Mouse (Mus musculus) yolk sac, embryonic 10.5 days (tissue): ENCODE measurements around the gene Sf3b2.

Experiments
- DNase-seq: peaks from one replicate; pipeline ENCODE4 v3.0.0-alpha.2; 2017; ENCODE audit warnings: low spot score

The Sf3b2 gene

GRCm38 (mm10) chr19:5294972-5295735 is at the start of gene Sf3b2:
Gene Sf3b2 (minus strand): TSS chr19:5295455.
- DNase-seq: peak; percentile 99

- DNase-seq: no peak
These were observed 46.1 kb upstream of the Sf3b2 start for GRCm38 (mm10) chr19:5341360-5341759.

GRCm38 (mm10) chr19:5337975-5338374 is 42.7 kb upstream of the Sf3b2 start:
- peak; percentile 47 for DNase-seq

DNA sequence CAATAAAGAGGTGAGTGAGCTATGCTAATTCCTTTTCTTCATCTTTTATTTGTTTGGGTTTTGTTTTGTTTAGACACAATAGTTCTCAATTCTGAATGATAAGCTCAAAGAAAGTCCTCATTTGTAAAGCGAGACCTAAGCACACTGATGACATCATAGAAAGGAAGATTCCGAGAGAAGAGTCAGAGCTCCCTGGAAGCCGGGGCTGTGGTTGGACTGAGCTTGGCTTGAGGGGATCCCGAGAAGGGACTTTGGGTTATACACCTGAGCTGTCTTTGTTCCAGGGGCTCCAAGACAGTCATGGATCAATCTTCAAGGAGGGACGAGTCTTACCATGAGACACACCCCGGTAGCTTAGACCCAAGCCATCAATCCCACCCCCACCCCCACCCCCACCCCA is 40.2 kb upstream of the Sf3b2 start, which contains the start of gene Catsper1:
TSS of gene Catsper1 (plus strand) at position 301 of the 400 bp plus-strand sequence.
- no peak for DNase-seq

- no peak for DNase-seq
These were observed 39.5 kb upstream of the Sf3b2 start for GRCm38 (mm10) chr19:5334741-5335140.

DNA sequence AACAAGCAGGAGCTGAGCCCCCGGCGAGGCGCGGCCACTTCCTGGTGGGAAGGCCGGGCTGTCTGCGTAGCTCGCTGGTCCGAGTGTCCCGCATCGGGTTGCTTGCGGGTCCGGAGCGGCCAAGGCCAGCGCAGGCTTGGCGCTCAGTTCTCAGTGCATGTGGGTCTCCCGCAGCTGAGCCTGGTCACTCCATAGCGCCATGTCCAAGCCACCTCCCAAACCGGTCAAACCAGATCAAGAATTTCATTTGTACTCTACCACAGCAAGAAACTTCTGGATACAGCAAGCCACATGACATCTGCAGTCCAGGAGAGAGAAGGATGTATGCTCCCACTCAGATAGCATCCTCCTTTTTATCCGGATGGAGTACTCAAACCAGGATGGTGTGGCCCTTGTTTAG is 32.7 kb upstream of the Sf3b2 start:
- DNase-seq: no peak

GRCm38 (mm10) chr19:5323801-5324200 is 28.5 kb upstream of the Sf3b2 start:
- DNase-seq: no peak

DNA sequence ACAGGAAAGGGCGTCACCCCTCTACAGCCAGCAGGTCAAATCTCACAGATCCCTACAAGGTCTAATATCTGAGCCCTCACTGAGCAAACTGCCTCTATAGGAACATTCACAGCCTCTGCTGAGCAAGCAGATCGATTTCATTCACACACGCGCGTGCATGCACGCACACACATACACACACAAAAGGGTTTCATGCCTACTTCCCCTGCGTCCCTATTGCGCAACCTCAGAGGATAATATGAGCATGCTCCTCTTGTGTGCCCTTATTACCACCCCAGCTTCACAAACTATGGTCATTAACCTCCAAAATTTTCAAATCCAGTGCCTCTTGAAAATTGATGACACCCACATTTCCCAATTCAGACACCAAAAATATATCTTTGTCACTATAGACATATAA is 17.9 kb upstream of the Sf3b2 start:
- no peak for DNase-seq

GRCm38 (mm10) chr19:5309025-5309424 is 13.8 kb upstream of the Sf3b2 start:
- DNase-seq: no peak

GRCm38 (mm10) chr19:5306968-5307734 is 11.9 kb upstream of the Sf3b2 start:
- peak; percentile 17 for DNase-seq

DNA sequence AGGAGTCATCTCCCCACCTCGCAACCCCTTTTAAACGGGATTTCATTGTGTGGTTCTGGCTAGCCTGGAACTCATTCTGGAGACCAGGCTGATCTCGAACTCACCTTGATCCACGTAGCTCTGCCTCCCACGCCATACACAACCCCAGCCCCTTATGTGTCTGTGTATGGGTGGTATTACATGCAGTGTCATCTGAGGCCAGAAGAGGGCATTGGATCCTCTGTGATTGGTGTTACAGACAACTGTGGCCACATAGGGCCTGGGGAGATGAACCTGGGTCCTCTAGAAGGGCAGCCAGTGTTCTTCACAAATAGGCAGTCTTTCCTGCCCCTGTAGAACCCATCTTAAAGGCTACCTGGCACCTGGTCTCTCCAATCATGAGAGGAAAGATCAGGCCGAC is 11.0 kb upstream of the Sf3b2 start:
- no peak for DNase-seq

DNA sequence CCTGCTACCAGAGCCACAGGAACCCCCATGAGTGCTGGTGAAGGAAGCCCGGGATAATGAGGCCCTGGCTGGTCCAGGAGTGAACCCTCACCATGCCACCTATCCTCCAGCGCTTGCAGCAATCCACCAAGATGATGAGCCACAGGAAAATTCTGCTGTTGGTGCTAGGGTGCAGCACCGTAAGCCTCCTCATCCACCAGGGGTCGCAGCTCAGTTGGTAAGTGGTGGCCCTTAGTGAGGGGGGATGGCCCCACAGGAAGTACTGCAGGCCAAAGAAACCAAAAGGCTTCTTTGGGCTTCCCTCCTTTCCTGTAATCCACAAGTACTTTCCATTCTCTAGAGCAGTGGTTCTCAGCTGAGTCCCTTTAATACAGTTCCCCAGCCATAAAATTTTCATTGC is 7.2 kb upstream of the Sf3b2 start:
- DNase-seq: no peak

DNA sequence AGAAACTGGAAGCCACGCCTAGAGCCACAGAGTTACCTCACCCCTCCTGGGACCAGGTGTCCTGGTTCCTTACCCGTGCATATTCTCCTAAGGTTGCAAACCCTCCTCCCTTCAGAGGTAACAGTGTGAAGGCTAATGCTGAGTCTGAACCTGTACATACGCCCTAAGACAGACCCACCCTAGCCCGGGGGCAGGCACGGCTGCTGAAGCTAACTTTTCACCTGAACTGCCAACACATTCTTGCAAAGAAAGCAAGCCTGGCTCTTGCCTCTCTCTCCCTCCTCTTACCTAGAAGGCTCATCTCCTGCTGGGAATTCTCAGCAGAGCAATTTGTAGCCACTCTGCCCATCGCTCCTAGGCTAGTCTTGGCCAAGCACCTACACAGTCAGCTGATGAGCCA is 5.3 kb upstream of the Sf3b2 start:
- DNase-seq: no peak

GRCm38 (mm10) chr19:5297903-5298800 is 2.9 kb upstream of the Sf3b2 start, which contains the start of gene Gal3st3:
Gene Gal3st3 (plus strand): TSS chr19:5298331.
- DNase-seq: no peak

DNA sequence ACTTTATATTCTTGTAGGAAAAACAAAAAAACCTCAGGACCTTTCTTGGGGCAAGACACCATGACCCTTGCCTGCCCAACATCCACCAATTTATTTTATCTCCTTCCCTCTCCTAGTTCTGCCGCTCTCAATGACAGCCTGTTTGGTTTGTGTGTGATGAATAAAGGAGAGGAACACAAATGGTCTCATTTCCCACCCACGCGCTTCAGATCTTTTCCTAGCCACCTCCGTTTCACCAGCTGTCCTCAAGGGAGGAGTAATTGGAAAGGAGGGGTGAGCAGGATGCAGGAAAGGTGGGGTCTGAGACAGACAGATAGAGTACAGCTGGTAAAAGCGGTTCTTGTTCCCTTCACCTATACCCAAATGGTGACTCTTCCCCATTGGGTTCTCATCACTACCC is 1.4 kb upstream of the Sf3b2 start:
- DNase-seq: no peak

- no peak for DNase-seq
These were observed 451 bp upstream of the Sf3b2 start for GRCm38 (mm10) chr19:5295736-5296075.

GRCm38 (mm10) chr19:5278381-5278780 is 16.9 kb downstream of the Sf3b2 start:
- no peak for DNase-seq

DNA sequence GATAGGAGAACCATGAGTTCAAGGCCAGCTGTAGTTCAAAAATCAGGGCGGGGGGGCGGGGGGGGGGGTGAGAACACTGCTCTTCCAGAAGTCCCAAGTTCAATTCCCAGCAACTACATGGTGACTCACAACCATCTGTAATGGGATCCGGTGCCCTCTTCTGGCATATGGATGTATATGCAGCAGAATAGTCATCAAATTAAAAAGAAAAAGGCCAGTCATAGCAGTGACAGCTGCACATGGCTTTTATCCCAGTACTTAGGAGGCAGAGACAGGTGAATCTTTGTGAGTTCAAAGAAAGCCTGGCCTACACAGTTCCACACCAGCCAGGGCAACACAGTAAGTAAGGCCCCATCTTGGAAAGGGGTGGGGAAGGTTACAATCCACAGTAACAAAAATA is 18.1 kb downstream of the Sf3b2 start:
- DNase-seq: no peak

- DNase-seq: no peak
These were observed 18.7 kb downstream of the Sf3b2 start for GRCm38 (mm10) chr19:5276531-5276930.

GRCm38 (mm10) chr19:5275736-5276135 is 19.5 kb downstream of the Sf3b2 start:
- DNase-seq: no peak

DNA sequence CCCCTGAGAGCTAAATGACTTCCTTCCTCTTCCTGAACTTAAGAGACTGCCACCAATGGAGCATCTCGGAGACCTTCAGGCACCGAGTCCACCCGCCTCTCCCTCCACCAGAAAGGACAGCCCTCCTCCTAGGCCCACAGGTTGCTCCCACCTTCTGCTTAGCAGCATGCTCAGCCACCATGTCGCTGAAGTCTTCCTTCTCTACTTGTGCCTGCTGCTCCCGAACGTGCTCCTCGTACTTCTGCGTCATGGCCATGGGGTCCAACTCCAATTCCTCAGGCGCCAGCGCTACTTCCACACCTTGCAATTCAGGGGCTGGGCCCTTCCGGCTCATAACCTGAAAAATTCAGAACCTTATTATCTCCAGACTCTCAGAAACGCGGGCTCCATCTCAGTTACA is 20.6 kb downstream of the Sf3b2 start:
- no peak for DNase-seq

GRCm38 (mm10) chr19:5273916-5274315 is 21.3 kb downstream of the Sf3b2 start:
- DNase-seq: no peak
